Mouse (Mus musculus) frontal cortex, postnatal 25 days (tissue): ENCODE results near the gene Gusb.
A peak's percentile ranks its signal among the peaks of the same experiment; 100 is the strongest.

Source experiments
- DNase-seq, 2 experiments: peaks; one replicate each; pipeline ENCODE4 v3.0.0; 2022; ENCODE audit warnings: low spot score in 2 of 2

Gusb gene

GRCm38 (mm10) chr5:130023767-130024539 is 21.1 kb upstream of the Gusb start:
- peak; percentile 39 to 55 for DNase-seq

- DNase-seq = no peak
Measured at GRCm38 (mm10) chr5:130023067-130023766, 20.4 kb upstream of the Gusb start.

- no peak for DNase-seq
Measured at GRCm38 (mm10) chr5:130022366-130022765, 19.5 kb upstream of the Gusb start.

GRCm38 (mm10) chr5:130021361-130021966 is 18.6 kb upstream of the Gusb start:
- DNase-seq = no peak

GRCm38 (mm10) chr5:130019461-130019860 is 16.6 kb upstream of the Gusb start:
- DNase-seq = no peak

GRCm38 (mm10) chr5:130015104-130015503 is 12.3 kb upstream of the Gusb start:
- no peak for DNase-seq

GRCm38 (mm10) chr5:130010961-130011360 is 8.1 kb upstream of the Gusb start:
- DNase-seq = no peak

- no peak for DNase-seq
Measured at GRCm38 (mm10) chr5:130009784-130010183, 6.9 kb upstream of the Gusb start.

GRCm38 (mm10) chr5:130008034-130008590 is 5.3 kb upstream of the Gusb start:
- DNase-seq = no peak

GRCm38 (mm10) chr5:130007344-130007743 is 4.5 kb upstream of the Gusb start:
- no peak for DNase-seq

- no peak for DNase-seq
Measured at GRCm38 (mm10) chr5:130003229-130003628, 380 bp upstream of the Gusb start.

- DNase-seq = no peak
Measured at GRCm38 (mm10) chr5:130001356-130001987, 1.4 kb downstream of the Gusb start.

GRCm38 (mm10) chr5:130000735-130001134 is 2.1 kb downstream of the Gusb start:
- no peak for DNase-seq

GRCm38 (mm10) chr5:129999097-129999496 is 3.8 kb downstream of the Gusb start:
- peak; percentile 28 to 30 for DNase-seq

GRCm38 (mm10) chr5:129997700-129998099 is 5.1 kb downstream of the Gusb start:
- no peak for DNase-seq

GRCm38 (mm10) chr5:129994989-129995388 is 7.9 kb downstream of the Gusb start:
- no peak for DNase-seq

- no peak for DNase-seq
Measured at GRCm38 (mm10) chr5:129993374-129993773, 9.5 kb downstream of the Gusb start.

GRCm38 (mm10) chr5:129991898-129992297 is 11.0 kb downstream of the Gusb start:
- no peak for DNase-seq

GRCm38 (mm10) chr5:129989376-129989775 is 13.5 kb downstream of the Gusb start:
- no peak for DNase-seq

GRCm38 (mm10) chr5:129980216-129980615 is 22.6 kb downstream of the Gusb start:
- no peak for DNase-seq

GRCm38 (mm10) chr5:129978608-129979007 is 24.2 kb downstream of the Gusb start:
- DNase-seq = no peak

- DNase-seq = no peak
Measured at GRCm38 (mm10) chr5:129977768-129978167, 25.1 kb downstream of the Gusb start.
